Mouse (Mus musculus) E14TG2a.4 (cell line): ENCODE results near the gene Cdk19.

Experiments
- CTCF ChIP-seq: conservative IDR thresholded peaks from 2 replicates; pipeline ENCODE4 v1.5.1; 2014; ENCODE audit warnings: low read length
- NANOG ChIP-seq: IDR thresholded peaks from 2 replicates; pipeline ENCODE4 v1.6.1; 2014; ENCODE audit warnings: borderline replicate concordance, low read length, mixed read lengths
- POU5F1 ChIP-seq: IDR thresholded peaks from 2 replicates; pipeline ENCODE4 v1.6.1; 2014; ENCODE audit warnings: low read length, borderline replicate concordance

DNA sequence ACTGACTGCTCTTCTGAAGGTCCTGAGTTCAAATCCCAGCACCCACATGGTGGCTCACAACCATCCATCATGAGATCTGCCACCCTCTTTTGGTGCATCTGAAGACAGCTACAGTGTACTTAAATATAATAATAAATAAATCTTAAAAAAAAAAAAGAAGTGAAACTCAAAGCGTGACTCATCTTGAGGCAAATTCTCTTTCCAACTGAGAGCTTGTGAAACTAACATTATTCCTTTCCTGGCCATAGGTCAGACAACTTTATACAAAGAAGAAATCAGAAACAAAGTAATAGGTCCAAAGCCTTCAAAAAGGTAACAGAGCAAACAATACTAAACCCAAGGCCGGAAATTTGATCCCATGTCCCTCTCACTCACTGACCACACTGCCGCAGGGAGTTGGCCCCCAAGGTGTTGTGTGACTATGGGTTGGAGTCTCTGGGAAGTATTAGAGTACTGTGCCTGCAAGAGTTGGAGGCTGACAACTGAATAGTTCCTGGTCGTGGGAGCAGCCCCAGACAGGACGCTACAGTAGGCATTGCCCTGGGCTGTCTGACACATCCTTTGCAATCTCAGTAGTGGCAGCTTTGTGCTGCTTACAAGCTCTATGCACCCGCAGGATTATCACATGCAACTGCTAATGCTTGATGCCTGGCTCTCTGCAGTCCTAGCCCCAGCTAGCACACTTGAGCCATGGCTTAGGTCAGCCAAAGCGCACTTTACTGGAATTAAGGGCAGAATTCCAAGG, 22.4 kb upstream of the Cdk19 start:
- TF ChIP-seq CTCF (no peak), NANOG (no peak), POU5F1 (no peak)
